ENCODE assay signal across 11 mouse cellular contexts in genomic region chr7:141216894-141217293, GRCm38 (mm10). TPM values are rescaled to one million over a fixed set of nuclear protein-coding genes. Genes with fewer than 3 reads are reported as not detected.
DNase-seq lines count a peak whose midpoint lies in the region; ATAC-seq and TF ChIP-seq lines count a peak whose summit lies in the region.
"Had no signal": no experiment of that assay in that cellular context is flagged by ENCODE, and none has a peak within 500 bp of the region (broad histone marks: within the 10 kb centered on the region; RNA-seq: fewer than 3 reads in every experiment).

No protein-coding gene starts in this region.

- no peak for TF ChIP-seq CTCF in heart, postnatal 0 days (IDR thresholded peaks at IDR 0.05; ENCODE audit: low read depth)

- H3K9me3 ChIP-seq in heart, postnatal 0 days (replicated peaks; ENCODE audit: control insufficient read depth, low read length), result no peaks in the 10 kb centered on the region
- H3K9me3 ChIP-seq in embryonic facial prominence, embryonic 10.5 days, result no peaks in the 10 kb centered on the region
- no peaks in the 10 kb centered on the region for H3K9me3 ChIP-seq in hindbrain, embryonic 14.5 days (ENCODE audit: control insufficient read depth, low read length)
- H3K9me3 ChIP-seq in midbrain, embryonic 11.5 days (ENCODE audit: control insufficient read depth, low read length), result no peaks in the 10 kb centered on the region

- H3K27me3 ChIP-seq in heart, postnatal 0 days (ENCODE audit: control insufficient read depth, insufficient read depth, low read length), result no peaks in the 10 kb centered on the region
- H3K27me3 ChIP-seq in embryonic facial prominence, embryonic 10.5 days (replicated peaks; ENCODE audit: low read depth, poor library complexity, severe bottlenecking), result no peaks in the 10 kb centered on the region
- no peaks in the 10 kb centered on the region for H3K27me3 ChIP-seq in hindbrain, embryonic 14.5 days (ENCODE audit: control insufficient read depth, insufficient read depth, low read length)
- H3K27me3 ChIP-seq in midbrain, embryonic 11.5 days (ENCODE audit: control insufficient read depth, insufficient read depth, low read length), result no peaks in the 10 kb centered on the region

- 0 out of 2 replicates have a peak overlapping the region, but pooled peaks have one; percentile 49 for H3K9ac ChIP-seq in heart, postnatal 0 days (replicated peaks; ENCODE audit: low read depth, low read length)
- H3K9ac ChIP-seq in hindbrain, embryonic 14.5 days, result no peak overlapping the region
- no peak overlapping the region; the same call in 1 of the 2 replicates for H3K9ac ChIP-seq in midbrain, embryonic 11.5 days (ENCODE audit: low read length)

- no peak for ATAC-seq in heart, postnatal 0 days (ENCODE audit: insufficient read depth, low read depth)
- ATAC-seq in hindbrain, embryonic 14.5 days (ENCODE audit: low FRiP score), result no peak
- ATAC-seq in midbrain, embryonic 11.5 days (ENCODE audit: low FRiP score), result no peak

- peaks cover 24% of the 10 kb centered on the region for H3K4me1 ChIP-seq in heart, postnatal 0 days (ENCODE audit: control insufficient read depth, insufficient read depth)
- peaks cover 75% of the 10 kb centered on the region for H3K4me1 ChIP-seq in embryonic facial prominence, embryonic 10.5 days
- peaks cover 22% of the 10 kb centered on the region for H3K4me1 ChIP-seq in hindbrain, embryonic 14.5 days (replicated peaks; ENCODE audit: control insufficient read depth, insufficient read depth, low read length)
- H3K4me1 ChIP-seq in midbrain, embryonic 11.5 days (ENCODE audit: control insufficient read depth, insufficient read depth, low read length), result peaks cover 19% of the 10 kb centered on the region

- no peak for TF ChIP-seq EP300 in heart, postnatal 0 days (IDR thresholded peaks at IDR 0.05; ENCODE audit: low read depth)

- H3K4me2 ChIP-seq in heart, postnatal 0 days (ENCODE audit: low read depth, low read length), result peak overlapping the region; percentile 90; the same call in 1 of the 2 replicates
- H3K4me2 ChIP-seq in hindbrain, embryonic 14.5 days (replicated peaks), result peak overlapping the region; percentile 83
- no peak overlapping the region; the same call in 1 of the 2 replicates for H3K4me2 ChIP-seq in midbrain, embryonic 11.5 days

- no peak overlapping the region for H3K27ac ChIP-seq in heart, postnatal 0 days (ENCODE audit: low read depth)
- peak overlapping the region; percentile 95; the same call in 1 of the 2 replicates for H3K27ac ChIP-seq in embryonic facial prominence, embryonic 10.5 days (replicated peaks)
- H3K27ac ChIP-seq in hindbrain, embryonic 14.5 days, result no peak overlapping the region
- no peak overlapping the region for H3K27ac ChIP-seq in midbrain, embryonic 11.5 days (ENCODE audit: low read depth, low read length)
- H3K27ac ChIP-seq: left cerebral cortex, adult 2 months had no signal

- no peak for DNase-seq in heart, postnatal 0 days (ENCODE audit: low spot score)
- no peak for DNase-seq in heart, postnatal 4 days
- no peak for DNase-seq in embryonic facial prominence, embryonic 10.5 days (ENCODE audit: low spot score)
- DNase-seq in hindbrain, embryonic 14.5 days (ENCODE audit: low spot score), result no peak
- peak; percentile 72 for DNase-seq in midbrain, embryonic 11.5 days (ENCODE audit: low spot score, missing footprints)
- no peak for DNase-seq in cerebellum, postnatal 36 days
- no peak for DNase-seq in gastrocnemius, postnatal 36 days
- DNase-seq in urinary bladder, adult 2 months (ENCODE audit: low spot score), result no peak
- DNase-seq: gastrocnemius, adult 2 months had no signal

- intact Hi-C loops in gastrocnemius, postnatal 36 days (cut with DNase I), result no loop called here

- no peak overlapping the region for H3K4me3 ChIP-seq in heart, postnatal 0 days (ENCODE audit: low read depth, low read length)
- H3K4me3 ChIP-seq in embryonic facial prominence, embryonic 10.5 days, result peak overlapping the region; percentile 77
- 0 out of 2 replicates have a peak overlapping the region, but pooled peaks have one; percentile 62 for H3K4me3 ChIP-seq in hindbrain, embryonic 14.5 days (replicated peaks; ENCODE audit: low read length)
- H3K4me3 ChIP-seq in midbrain, embryonic 11.5 days (ENCODE audit: low read depth, low read length), result no peak overlapping the region; the same call in 1 of the 2 replicates
- H3K4me3 ChIP-seq: left cerebral cortex, adult 2 months had no signal

- 91% methylated on average over 11 of the region's 11 CpGs for WGBS in heart, postnatal 0 days
- 90% methylated on average over 11 of the region's 11 CpGs for WGBS in embryonic facial prominence, embryonic 10.5 days
- 89% methylated on average over 11 of the region's 11 CpGs for WGBS in hindbrain, embryonic 14.5 days
- 85% methylated on average over 11 of the region's 11 CpGs for WGBS in midbrain, embryonic 11.5 days

- no peaks in the 10 kb centered on the region for H3K36me3 ChIP-seq in heart, postnatal 0 days (replicated peaks; ENCODE audit: control insufficient read depth, insufficient read depth, low read length)
- peaks cover 32% of the 10 kb centered on the region for H3K36me3 ChIP-seq in embryonic facial prominence, embryonic 10.5 days (replicated peaks)
- no peaks in the 10 kb centered on the region; the same call in 1 of the 2 replicates for H3K36me3 ChIP-seq in hindbrain, embryonic 14.5 days (replicated peaks; ENCODE audit: control insufficient read depth, insufficient read depth)
- 0 out of 2 replicates have a peak, but pooled peaks cover 2% of the 10 kb centered on the region for H3K36me3 ChIP-seq in midbrain, embryonic 11.5 days (ENCODE audit: control insufficient read depth, insufficient read depth, low read length)

RNA-seq across cellular contexts. Expression of gene Rassf7, which starts 1.2 kb away (rescaled TPM):
- total RNA-seq in heart, postnatal 0 days (2014; rRNA removed; ENCODE audit: low replicate concordance), result 6.7 and 43.2 TPM in 2 replicates
- 5.8 and 7.1 TPM in 2 replicates for polyA plus RNA-seq in heart, postnatal 0 days (2015; fragmentation: Nextera tagmentation; extraction: Ambion mirVana)
- total RNA-seq in heart, postnatal 4 days (2021), result 1 to 10 TPM; 4.1 to 6.1 TPM
- polyA plus RNA-seq in embryonic facial prominence, embryonic 10.5 days (2016; fragmentation: Nextera tagmentation; extraction: Ambion mirVana), result 54.5 and 56.0 TPM in 2 replicates
- polyA plus RNA-seq in hindbrain, embryonic 14.5 days (2014; fragmentation: Nextera tagmentation; extraction: Ambion mirVana), result 20.2 and 23.5 TPM in 2 replicates
- polyA plus RNA-seq in midbrain, embryonic 11.5 days (2014; fragmentation: Nextera tagmentation; extraction: Ambion mirVana), result 33.5 and 38.3 TPM in 2 replicates
- under 1 TPM in 1 of 2 experiments, not detected in 1; 0.59 TPM for total RNA-seq in gastrocnemius, postnatal 36 days (2021)
- 97.6 and 157 TPM in 2 replicates for polyA plus RNA-seq in urinary bladder, adult 2 months (2012; rRNA removed)

RNA-seq across cellular contexts. Expression of gene Lmntd2, which starts 3.0 kb away (rescaled TPM):
- 0.12 TPM in 1 of 2 replicates, not detected in the other for total RNA-seq in heart, postnatal 0 days (2014; rRNA removed; ENCODE audit: low replicate concordance)
- 0.07 and 0.15 TPM in 2 replicates for polyA plus RNA-seq in heart, postnatal 0 days (2015; fragmentation: Nextera tagmentation; extraction: Ambion mirVana)
- not detected for total RNA-seq in heart, postnatal 4 days (2021)
- 4.9 and 5.3 TPM in 2 replicates for polyA plus RNA-seq in embryonic facial prominence, embryonic 10.5 days (2016; fragmentation: Nextera tagmentation; extraction: Ambion mirVana)
- 0.20 and 0.66 TPM in 2 replicates for polyA plus RNA-seq in hindbrain, embryonic 14.5 days (2014; fragmentation: Nextera tagmentation; extraction: Ambion mirVana)
- polyA plus RNA-seq in midbrain, embryonic 11.5 days (2014; fragmentation: Nextera tagmentation; extraction: Ambion mirVana), result 2.1 and 2.5 TPM in 2 replicates
- total RNA-seq in gastrocnemius, postnatal 36 days (2021), result not detected
- polyA plus RNA-seq in urinary bladder, adult 2 months (2012; rRNA removed), result 8.4 and 11.6 TPM in 2 replicates
- total RNA-seq: gastrocnemius, adult 2 months; left cerebral cortex, adult 2 months; MEL had no signal

RNA-seq across cellular contexts. Expression of gene Phrf1, which starts 11.7 kb away (rescaled TPM):
- 28.9 and 31.9 TPM in 2 replicates for total RNA-seq in heart, postnatal 0 days (2014; rRNA removed; ENCODE audit: low replicate concordance)
- polyA plus RNA-seq in heart, postnatal 0 days (2015; fragmentation: Nextera tagmentation; extraction: Ambion mirVana), result 17.4 and 20.4 TPM in 2 replicates
- total RNA-seq in heart, postnatal 4 days (2021), result 10 to 100 TPM; 44.3 to 52.2 TPM
- 114 and 124 TPM in 2 replicates for polyA plus RNA-seq in embryonic facial prominence, embryonic 10.5 days (2016; fragmentation: Nextera tagmentation; extraction: Ambion mirVana)
- polyA plus RNA-seq in hindbrain, embryonic 14.5 days (2014; fragmentation: Nextera tagmentation; extraction: Ambion mirVana), result 61.8 and 63.5 TPM in 2 replicates
- polyA plus RNA-seq in midbrain, embryonic 11.5 days (2014; fragmentation: Nextera tagmentation; extraction: Ambion mirVana), result 59.6 and 78.3 TPM in 2 replicates
- 10 to 100 TPM; 19.2 to 20.6 TPM for total RNA-seq in gastrocnemius, postnatal 36 days (2021)
- polyA plus RNA-seq in urinary bladder, adult 2 months (2012; rRNA removed), result 16.4 and 30.4 TPM in 2 replicates

RNA-seq across cellular contexts. Expression of gene Lrrc56, which starts 22.9 kb away (rescaled TPM):
- 1.1 and 5.6 TPM in 2 replicates for total RNA-seq in heart, postnatal 0 days (2014; rRNA removed; ENCODE audit: low replicate concordance)
- 2.9 TPM in 2 replicates for polyA plus RNA-seq in heart, postnatal 0 days (2015; fragmentation: Nextera tagmentation; extraction: Ambion mirVana)
- total RNA-seq in heart, postnatal 4 days (2021), result 1 to 10 TPM; 4.3 to 4.5 TPM
- polyA plus RNA-seq in embryonic facial prominence, embryonic 10.5 days (2016; fragmentation: Nextera tagmentation; extraction: Ambion mirVana), result 15.1 and 18.1 TPM in 2 replicates
- polyA plus RNA-seq in hindbrain, embryonic 14.5 days (2014; fragmentation: Nextera tagmentation; extraction: Ambion mirVana), result 6.6 and 7.6 TPM in 2 replicates
- 7.5 and 8.8 TPM in 2 replicates for polyA plus RNA-seq in midbrain, embryonic 11.5 days (2014; fragmentation: Nextera tagmentation; extraction: Ambion mirVana)
- total RNA-seq in gastrocnemius, postnatal 36 days (2021), result 1 to 10 TPM; 2.0 to 2.1 TPM
- polyA plus RNA-seq in urinary bladder, adult 2 months (2012; rRNA removed), result 5.2 and 5.8 TPM in 2 replicates

RNA-seq across cellular contexts. Expression of gene Hras, which starts 23.1 kb away (rescaled TPM):
- total RNA-seq in heart, postnatal 0 days (2014; rRNA removed; ENCODE audit: low replicate concordance), result 72.2 and 74.9 TPM in 2 replicates
- 73.5 and 78.9 TPM in 2 replicates for polyA plus RNA-seq in heart, postnatal 0 days (2015; fragmentation: Nextera tagmentation; extraction: Ambion mirVana)
- 100 to 1,000 TPM; 105 to 119 TPM for total RNA-seq in heart, postnatal 4 days (2021)
- 94.3 and 94.9 TPM in 2 replicates for polyA plus RNA-seq in embryonic facial prominence, embryonic 10.5 days (2016; fragmentation: Nextera tagmentation; extraction: Ambion mirVana)
- 168 and 187 TPM in 2 replicates for polyA plus RNA-seq in hindbrain, embryonic 14.5 days (2014; fragmentation: Nextera tagmentation; extraction: Ambion mirVana)
- 86.1 and 103 TPM in 2 replicates for polyA plus RNA-seq in midbrain, embryonic 11.5 days (2014; fragmentation: Nextera tagmentation; extraction: Ambion mirVana)
- 100 to 1,000 TPM; 148 to 163 TPM for total RNA-seq in gastrocnemius, postnatal 36 days (2021)
- polyA plus RNA-seq in urinary bladder, adult 2 months (2012; rRNA removed), result 114 and 129 TPM in 2 replicates

Comparison
In these comparisons a context has a peak if more than half of its experiments do, and no peak if none do; other contexts are left out.
1. H3K4me3 ChIP-seq: peak in embryonic facial prominence, embryonic 10.5 days (single experiment) and hindbrain, embryonic 14.5 days (single experiment); none in heart, postnatal 0 days (single experiment) and midbrain, embryonic 11.5 days (single experiment).